Mouse (Mus musculus) erythroid progenitor cell, adult 5-6 weeks (primary cell): ENCODE data around the gene Trim25. TPM values are rescaled to one million over a fixed set of nuclear protein-coding genes. Genes with fewer than 3 reads are reported as not detected.
"Not testable (repeated sequence)": the region's sequence is repeated elsewhere in the genome, so short reads cannot be mapped to it uniquely, and the experiment has no call there.

Experiments
- ATAC-seq: replicated peaks from 2 replicates; pipeline ENCODE4 v1.8.0; 2016; ENCODE audit warnings: moderate number of reproducible peaks, mild to moderate bottlenecking, moderate TSS enrichment, inconsistent platforms; ENCODE audit not compliant: poor library complexity, low FRiP score, severe bottlenecking
- total RNA-seq, 2 experiments: library from RNA; stranded (forward) in 1 of 2; stranded (reverse) in 1 of 2; fragments of 150-400 nt in 1 of 2; fragments of 186-747, 209-891 nt in 1 of 2; gene quantifications; 2 replicates each; pipeline versions ENCODE4 v1.2.3 to v1.2.4; 2015 to 2017; ENCODE audit warnings: low replicate concordance in 2 of 2

Gene Trim25
- total RNA-seq, 2 experiments from 2014 or later: 25.2 to 32.8 TPM

DNA sequence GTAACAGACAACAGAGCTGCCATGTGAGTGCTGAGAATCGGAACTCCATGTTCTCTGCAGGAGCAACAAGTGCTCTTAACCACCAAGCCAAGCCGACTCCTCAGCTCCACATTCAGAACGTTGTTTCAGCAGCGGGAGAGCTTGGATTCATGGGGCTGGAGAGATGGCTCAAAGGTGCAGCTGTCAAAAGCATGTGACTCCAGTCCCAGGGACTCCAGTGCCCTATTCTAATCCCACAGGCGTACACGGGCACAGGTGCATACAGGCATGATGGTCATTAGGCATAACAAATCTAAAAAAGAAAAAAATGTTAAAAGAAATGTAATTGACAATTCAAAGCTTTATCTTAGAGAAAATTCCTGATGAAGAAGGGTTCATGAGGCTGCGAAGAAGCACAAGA lies 6.0 kb upstream of the Trim25 start:
- ATAC-seq: no peak

- ATAC-seq: peak; percentile 66
These were observed 5.6 kb upstream of the Trim25 start for GRCm38 (mm10) chr11:88993625-88994024.

DNA sequence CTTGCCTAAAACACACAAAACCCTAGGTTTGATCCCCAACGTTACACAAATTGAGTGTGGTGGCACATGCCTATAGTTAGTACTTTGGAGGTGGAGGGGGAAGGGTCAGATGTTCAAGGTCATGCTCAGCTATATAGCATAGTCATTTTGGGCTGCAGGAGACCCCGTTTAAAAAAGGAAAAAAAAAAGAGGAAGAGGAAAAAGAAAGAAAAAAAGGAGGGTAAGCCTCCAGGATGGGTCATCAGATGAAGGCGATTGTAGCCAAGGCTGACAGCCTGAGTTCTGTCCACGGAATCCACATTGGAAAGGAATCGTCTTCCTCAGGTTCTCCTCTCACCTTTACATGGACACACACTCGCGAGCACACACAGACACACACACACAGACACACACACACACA lies 4.7 kb upstream of the Trim25 start:
- ATAC-seq: no peak

- ATAC-seq: no peak
These were observed 3.6 kb upstream of the Trim25 start for GRCm38 (mm10) chr11:88995616-88996015.

GRCm38 (mm10) chr11:88996427-88996826 lies 2.7 kb upstream of the Trim25 start:
- ATAC-seq: no peak

- ATAC-seq: not testable (repeated sequence)
These were observed 1.8 kb upstream of the Trim25 start for GRCm38 (mm10) chr11:88997343-88997742.

DNA sequence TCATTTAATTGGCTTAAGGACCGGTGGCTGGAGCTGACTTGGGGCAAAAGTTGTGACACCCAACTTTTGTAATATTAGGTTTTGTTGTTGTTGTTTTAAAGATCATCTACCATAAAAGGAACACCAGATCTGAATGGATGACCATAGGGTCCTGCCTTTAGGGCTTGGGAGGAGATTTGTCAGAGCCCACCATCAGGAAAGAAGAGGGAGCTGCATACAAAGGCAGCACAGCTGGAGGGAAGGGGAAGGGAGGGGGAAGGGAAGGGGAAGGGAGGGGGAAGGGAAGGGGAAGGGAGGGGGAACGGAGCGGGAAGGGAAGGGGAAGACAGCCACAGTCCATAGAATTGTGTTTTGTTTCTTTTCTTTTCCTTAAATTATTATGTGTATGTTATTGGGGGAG lies 770 bp upstream of the Trim25 start:
- no peak for ATAC-seq

DNA sequence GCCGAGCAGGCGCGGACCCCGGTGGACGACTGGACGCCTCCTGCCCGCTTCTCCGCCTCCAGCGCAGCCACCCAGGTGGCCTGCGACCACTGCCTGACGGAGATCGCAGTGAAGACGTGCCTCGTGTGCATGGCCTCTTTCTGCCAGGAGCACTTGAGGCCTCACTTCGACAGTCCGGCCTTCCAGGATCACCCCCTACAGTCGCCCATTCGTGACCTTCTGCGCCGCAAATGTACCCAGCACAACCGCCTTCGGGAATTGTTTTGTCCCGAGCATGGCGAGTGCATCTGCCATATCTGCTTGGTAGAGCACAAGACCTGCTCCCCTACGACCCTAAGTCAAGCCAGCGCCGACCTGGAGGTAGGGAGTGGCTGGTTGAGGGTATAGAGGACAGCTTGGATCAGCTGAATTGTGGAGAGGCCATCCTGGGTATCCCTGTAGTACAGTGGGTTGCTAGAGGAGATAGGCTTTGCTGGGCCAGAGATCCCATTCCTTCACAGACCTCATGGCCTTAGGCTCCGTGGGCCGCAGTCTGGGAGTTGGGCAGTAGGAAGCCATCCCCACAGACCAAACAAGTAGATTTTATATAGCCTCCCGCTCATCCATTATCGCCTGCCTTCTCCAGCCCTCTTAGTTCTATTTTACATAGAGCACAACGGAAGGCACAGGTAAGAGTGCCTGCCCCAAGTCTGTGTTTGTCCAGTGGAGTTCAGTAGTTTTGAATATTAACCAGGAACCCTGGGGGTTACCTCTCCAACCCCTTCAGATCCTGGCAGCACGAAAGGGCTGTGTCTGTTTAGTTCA lies 749 bp downstream of the Trim25 start:
- ATAC-seq: peak; percentile 44

DNA sequence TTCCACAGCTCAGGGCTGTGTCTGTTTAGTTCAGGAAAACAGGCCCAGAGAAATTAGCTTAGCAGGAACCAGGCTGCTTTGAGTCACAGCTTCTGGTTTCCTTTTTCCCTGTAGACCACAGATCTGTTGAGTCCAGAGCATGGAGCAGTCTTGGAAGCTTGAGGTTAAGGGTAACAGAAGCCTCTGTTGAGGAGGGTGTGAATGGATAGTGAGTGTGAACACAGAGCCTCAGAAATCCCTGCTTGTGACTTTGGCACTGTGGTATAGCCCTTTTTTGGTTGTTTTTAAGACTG lies 1.3 kb downstream of the Trim25 start:
- ATAC-seq: no peak

DNA sequence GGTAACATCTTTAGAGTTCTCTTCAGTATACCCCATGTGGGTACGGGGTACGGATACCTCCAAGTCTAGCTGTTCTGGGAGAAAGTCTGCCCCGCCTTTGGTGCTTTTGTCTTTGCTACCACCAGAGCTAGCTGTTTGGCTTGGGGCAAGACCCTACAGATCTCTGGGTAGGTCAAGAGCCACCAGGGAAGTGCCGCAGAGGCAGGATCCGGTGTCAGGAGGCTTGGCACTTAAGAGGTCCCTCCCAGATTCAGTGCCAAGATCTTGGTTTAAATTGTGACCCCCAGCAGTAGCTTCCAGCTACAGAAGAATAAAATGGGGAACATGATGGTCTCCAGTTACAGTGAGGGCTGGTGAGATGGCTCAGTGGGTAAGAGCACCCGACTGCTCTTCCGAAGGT lies 2.4 kb downstream of the Trim25 start:
- ATAC-seq: no peak

DNA sequence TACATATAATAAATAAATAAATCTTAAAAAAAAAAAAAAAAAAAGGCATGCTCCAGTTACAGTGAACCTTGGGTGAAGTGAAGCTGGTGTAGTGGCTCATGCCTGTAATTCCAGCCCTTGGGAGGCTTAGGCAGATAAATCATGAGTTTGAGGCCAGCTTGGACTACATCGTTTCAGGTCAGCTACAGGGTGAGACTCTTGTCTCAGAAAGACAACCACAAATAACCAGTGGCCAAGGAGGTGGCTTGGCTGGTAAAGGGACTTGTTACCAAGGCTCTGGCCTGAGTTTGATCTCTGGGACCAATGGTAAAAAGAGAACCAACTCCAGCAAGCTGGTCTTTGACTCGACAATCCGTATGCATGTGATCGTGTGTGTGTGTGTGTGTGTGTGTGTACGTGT lies 2.9 kb downstream of the Trim25 start:
- no peak for ATAC-seq

DNA sequence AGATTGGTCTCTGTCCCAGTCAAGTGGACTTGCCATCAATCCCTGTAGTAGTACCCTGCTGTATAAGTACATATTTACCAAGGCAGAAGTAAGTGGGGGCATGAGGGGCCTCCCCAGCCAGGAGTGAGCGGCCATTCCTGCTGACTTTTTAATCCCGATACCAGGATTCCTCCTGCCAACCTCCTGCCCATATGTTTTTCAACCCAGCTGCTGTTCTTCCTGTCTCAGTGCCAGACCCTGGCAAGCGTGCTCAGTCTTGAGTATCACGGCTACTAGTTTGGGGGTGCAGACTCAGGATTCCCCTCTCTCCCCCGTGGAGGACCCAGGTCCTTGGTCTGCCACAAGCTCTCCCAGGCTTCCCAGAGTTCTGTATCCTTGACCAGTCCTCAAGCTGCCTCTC lies 3.4 kb downstream of the Trim25 start:
- ATAC-seq: no peak

DNA sequence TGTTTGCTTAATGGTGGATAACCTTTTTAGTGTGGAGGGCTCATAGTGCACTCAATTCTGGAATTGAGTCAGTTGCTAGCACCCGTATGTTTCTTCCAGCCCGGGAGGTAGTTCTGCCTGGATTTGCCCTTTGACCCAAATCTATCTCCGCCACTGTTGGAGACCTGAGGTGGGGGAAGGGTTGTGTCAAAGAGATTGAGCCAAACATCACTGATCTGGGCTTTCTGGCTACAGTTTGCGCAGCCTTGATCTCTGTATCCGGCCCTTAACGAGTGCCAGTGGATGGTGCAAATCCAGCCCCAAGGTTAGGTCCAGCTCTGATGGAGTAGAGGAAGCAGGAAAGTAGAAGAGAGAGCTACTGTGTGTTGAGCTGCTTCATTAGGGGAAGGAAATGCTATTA lies 3.9 kb downstream of the Trim25 start:
- ATAC-seq: no peak

DNA sequence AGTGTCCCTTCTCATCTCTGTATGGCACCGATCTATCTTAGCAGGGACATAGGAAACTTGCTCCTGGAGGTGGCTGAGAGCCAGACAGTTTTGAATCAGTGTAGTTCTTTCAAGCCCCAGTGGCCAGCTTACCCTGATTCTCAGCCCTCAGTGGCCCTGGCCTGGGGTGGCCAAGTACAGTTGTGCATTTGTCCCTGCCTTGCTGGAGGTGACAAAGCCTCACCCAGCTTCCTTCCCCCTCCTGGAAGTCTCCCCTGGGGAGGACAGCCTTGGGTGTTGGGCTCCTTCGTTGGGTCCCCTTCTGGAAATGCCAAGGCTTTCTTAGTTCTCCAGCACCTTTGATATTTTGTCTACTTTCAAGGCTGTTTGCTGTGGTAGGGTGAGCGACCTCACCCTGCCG lies 4.5 kb downstream of the Trim25 start:
- ATAC-seq: no peak

DNA sequence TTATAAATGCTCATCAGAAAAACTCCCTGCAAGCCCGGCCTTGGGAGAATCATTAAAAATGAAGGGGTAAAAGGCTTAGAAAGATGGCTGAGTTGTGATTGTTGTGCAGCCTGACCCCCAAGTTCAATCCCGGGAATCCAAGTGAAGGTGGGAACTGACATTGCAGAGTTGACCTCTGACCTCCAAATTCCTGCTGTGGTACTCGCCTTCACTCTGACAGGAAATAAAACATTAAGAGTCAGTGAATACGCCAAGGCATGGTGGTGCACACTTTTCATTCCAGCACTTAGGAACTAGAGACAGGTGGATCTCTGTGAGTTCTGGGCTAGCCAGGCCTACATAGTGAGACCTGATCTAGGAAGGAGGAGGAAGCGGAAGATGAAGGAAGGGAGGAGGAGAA lies 6.3 kb downstream of the Trim25 start:
- ATAC-seq: no peak

DNA sequence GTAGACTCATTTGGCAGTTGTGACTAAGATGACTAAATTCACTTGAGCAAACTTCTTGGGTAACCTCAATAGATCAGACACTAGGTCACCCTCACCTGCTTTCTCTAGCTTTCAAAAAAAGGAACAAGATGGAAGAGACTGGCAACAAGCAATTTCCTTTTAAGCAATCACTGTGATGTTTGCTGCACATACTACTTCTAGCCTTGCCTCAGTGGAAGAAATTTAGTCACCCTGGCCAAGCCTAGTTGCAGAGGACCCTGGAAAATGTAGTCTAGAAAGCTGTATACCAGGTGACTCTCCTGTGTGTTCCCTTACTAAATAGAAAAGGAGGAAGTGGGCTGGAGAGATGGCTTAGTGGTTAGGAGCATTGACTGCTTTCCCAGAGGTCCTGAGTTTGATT lies 7.2 kb downstream of the Trim25 start:
- no peak for ATAC-seq

DNA sequence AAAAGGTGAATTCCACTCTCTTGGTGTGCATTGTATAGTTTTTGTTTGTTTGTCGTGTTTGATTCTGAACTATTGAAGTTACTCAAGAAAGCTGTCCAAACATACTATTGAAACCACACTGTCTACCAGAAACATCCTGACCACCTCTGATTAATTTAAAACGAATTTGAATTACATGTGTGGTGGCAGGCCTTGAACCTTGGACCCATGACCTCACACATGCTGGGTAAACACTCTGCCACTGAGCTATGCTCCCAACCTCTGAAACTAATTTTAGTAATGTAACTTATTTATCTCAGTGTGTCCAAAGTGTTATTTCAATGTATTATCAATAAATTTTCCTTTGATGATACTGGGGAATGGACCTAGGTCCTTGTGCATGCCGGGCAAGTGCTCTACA lies 8.4 kb downstream of the Trim25 start:
- ATAC-seq: no peak

- no peak for ATAC-seq
These were observed 9.9 kb downstream of the Trim25 start for GRCm38 (mm10) chr11:89009066-89009465.

GRCm38 (mm10) chr11:89009496-89009895 lies 10.3 kb downstream of the Trim25 start:
- ATAC-seq: no peak

DNA sequence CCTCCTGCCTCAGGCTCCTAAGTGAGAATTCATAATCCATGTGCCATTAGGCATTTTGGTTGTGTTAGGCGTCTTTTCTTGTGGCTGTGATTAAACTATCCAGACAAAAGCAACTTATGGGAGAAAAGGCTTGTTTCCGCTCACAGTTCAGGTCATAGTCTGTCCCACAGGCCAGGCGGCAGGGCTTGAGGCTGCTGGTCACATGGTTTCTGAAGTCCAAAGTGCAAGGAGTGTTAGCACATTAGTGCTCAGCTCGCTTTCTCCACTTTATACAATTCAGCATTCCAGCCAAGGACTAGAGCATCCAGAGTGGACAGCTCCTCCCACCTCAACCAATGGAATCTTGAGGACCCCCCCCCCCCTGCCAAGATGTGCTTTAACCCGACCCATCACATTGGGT lies 13.1 kb downstream of the Trim25 start:
- no peak for ATAC-seq

GRCm38 (mm10) chr11:89017514-89018182 lies 18.5 kb downstream of the Trim25 start:
- peak; percentile 89 for ATAC-seq
